Mouse (Mus musculus) megakaryocyte-erythroid progenitor cell, adult 5-6 weeks (primary cell): ENCODE data around the gene Trim9. TPM values are rescaled to one million over a fixed set of nuclear protein-coding genes. Genes with fewer than 3 reads are reported as not detected.

Experiments used
- ATAC-seq: replicated peaks from 2 replicates; pipeline ENCODE4 v1.8.0; 2016; ENCODE audit warnings: mild to moderate bottlenecking, inconsistent platforms; ENCODE audit not compliant: severe bottlenecking, poor library complexity, low FRiP score, low TSS enrichment
- total RNA-seq, 2 experiments: library from RNA; stranded (forward) in 1 of 2; stranded (reverse) in 1 of 2; fragments of 200-1000, 215-1000 nt in 1 of 2; fragments of >200 nt in 1 of 2; fragmentation: Nextera tagmentation in 1 of 2; gene quantifications; 2 replicates each; pipeline ENCODE4 v1.2.3; 2014 to 2017

Trim9 gene
- total RNA-seq, 2 experiments from 2014 or later, result not detected

- ATAC-seq, result no peak
Observed at GRCm38 (mm10) chr12:70226655-70227054, 120.8 kb downstream of the Trim9 start.

DNA sequence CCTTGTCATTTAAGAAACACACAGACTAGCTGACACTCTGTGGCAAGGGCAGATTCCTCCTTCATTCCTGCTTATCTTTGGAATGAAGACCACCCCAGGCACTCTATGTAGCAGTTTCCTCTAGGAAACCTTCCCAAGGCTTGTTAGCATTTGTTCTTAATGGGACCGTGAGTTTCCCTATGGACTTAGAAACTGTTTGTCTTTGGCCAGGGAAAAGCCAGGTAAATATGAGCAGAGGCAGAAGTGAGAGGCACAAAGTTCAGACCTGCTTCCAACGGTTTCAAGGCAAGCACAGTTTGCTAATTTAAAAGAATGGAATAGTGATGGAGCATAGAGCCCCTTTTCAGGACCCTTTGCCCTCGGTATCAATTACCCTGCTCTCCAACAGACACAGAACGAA is 124.1 kb downstream of the Trim9 start:
- ATAC-seq, result no peak

- no peak for ATAC-seq
Observed at GRCm38 (mm10) chr12:70221425-70221824, 126.0 kb downstream of the Trim9 start.

DNA sequence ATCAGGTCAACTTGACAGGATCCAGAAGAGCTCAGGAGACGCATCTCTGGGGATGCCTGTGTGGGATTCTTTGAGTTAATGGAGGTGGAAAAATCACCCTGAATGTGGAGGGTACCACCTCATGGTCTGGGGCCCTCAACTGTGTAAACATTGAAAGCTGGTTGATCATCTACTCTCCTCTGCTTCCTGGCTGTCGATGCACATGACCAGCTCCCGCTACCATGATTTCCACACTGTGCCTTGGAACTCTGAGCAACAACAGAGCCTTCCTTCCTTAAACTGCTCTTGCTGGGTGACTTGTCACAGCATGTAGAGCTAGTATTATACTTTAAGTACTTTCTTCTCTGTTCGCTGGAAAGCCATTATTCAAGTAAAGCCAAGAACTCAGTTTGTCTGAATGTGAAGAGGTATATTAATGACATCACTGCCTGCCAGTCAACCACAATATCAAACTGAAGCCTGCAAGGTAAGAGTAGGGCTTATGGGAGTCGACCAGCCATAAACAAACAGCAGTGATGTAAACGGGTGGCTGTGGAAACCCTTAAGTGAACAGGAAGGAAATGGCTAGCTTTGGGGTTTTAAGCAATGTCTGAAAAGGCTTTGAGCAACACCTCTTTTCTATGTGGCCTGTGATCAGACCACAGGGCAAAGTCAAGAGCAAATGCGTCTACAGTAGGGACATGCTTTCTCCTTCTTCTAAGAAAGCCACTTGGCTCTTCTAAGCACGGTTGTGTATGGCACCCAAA is 128.4 kb downstream of the Trim9 start:
- no peak for ATAC-seq

DNA sequence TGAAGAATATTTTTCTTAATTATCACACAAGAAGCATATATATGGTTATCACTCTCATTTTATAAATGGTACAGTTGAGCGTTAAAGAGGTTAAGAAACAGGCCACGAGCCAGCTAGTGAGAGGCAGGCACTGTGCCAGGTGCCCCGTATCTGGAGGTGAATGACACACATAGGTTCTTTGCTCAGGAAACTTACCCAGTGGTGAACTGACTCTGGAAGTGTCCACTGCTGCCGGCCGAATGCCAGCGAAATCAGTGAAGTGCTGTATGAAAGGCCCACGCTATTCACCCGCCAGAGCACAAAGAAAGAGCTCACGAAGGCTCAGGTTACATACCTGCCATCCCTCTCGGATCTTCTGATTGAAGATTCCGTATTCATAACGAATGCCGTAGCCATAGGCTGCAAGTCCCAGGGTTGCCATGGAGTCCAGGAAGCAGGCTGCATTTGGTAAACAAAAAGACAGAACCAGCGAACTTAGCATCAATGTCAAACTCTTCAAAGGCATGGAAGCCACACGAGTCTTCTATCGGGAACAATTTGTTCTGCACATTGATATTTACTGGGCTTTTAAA is 131.1 kb downstream of the Trim9 start:
- ATAC-seq, result no peak

DNA sequence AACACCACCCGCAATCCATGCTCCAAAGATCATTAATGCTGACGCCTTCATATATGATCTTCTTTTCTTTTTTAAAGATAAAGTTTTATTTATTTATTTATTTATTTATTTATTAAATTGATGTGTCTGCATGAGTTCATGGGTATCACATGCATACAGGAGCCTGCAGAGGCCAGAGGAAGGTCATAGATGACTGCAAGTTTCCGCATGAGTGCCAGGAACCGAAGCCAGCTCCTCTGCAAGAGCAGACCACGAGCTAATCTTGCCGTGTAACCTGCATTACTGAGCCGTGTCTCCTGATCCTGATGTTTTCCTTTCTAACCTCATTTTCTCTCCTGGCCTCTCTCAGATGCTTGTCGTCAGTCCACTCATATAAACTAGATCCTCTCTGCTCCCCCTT is 133.1 kb downstream of the Trim9 start:
- no peak for ATAC-seq

GRCm38 (mm10) chr12:70213601-70214000 is 133.8 kb downstream of the Trim9 start:
- no peak for ATAC-seq

- ATAC-seq, result no peak
Observed at GRCm38 (mm10) chr12:70212501-70212900, 134.9 kb downstream of the Trim9 start.

GRCm38 (mm10) chr12:70208214-70208613 is 139.2 kb downstream of the Trim9 start:
- no peak for ATAC-seq

GRCm38 (mm10) chr12:70204433-70204832 is 143.0 kb downstream of the Trim9 start:
- ATAC-seq, result no peak

DNA sequence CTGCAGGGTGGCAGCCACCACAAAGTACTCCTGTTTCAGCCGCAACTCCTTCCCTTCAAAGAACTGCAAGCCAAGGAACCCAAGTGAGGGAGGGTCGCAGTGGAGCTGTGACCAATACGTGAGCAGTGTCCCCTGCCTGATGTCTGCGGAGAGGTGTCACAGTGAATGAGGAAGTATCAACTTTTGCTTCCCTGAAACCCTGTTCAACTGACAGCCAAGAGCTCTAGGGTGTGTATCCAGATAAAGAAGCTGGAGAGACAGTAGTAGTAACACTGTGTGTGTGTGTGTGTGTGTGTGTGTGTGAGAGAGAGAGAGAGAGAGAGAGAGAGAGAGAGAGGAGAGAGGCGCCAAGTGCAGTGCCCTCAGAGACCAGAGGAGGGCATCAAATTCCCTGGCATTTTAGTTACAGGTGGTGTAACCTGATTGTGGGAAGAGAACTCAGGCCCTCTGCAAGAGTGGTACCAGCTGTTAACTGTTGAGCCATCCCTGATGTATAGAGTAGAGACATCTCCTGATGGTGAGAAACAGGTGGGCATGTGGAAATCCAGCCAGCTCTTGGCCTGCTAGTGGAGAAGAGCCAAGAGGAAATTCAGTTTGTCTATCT is 145.4 kb downstream of the Trim9 start:
- ATAC-seq, result peak; percentile 79

DNA sequence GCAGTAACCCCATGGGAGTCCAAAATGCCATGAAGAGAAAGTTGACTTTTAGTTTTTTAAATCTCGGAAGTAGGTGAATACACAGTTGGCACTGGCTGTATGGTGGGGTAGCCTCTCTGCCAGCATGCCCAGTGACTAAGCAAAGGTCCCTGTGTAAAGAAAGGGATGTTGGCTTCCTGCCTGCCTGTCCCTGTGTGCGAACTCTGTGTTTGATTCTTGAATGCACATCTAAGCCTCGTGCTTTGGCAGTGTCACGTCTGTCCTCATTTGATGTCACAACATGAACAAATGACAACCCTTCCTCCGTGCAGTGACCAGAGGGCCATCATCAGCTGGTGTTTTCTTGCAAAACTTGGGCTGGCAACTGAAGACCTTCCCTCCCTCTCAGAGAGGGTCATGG is 151.1 kb downstream of the Trim9 start:
- no peak for ATAC-seq

- ATAC-seq, result no peak
Observed at GRCm38 (mm10) chr12:70195426-70195825, 152.0 kb downstream of the Trim9 start.

Other genes with a start within 250 kb of the Trim9 start
- gene Nin, start 233.9 kb downstream of the Trim9 start, total RNA-seq (2014; fragmentation: Nextera tagmentation), result 33.1 and 50.1 TPM in 2 replicates
- gene Nin, start 233.9 kb downstream of the Trim9 start, total RNA-seq (2017), result 41.3 and 61.0 TPM in 2 replicates
- gene Abhd12b, start 193.5 kb downstream of the Trim9 start, total RNA-seq (2014; fragmentation: Nextera tagmentation), result not detected in 2 replicates
- gene Abhd12b, start 193.5 kb downstream of the Trim9 start, total RNA-seq (2017), result not detected in 2 replicates
- gene Pygl, start 116.1 kb downstream of the Trim9 start, total RNA-seq (2014; fragmentation: Nextera tagmentation), result 15.8 and 27.6 TPM in 2 replicates
- gene Pygl, start 116.1 kb downstream of the Trim9 start, total RNA-seq (2017), result 32.5 and 34.3 TPM in 2 replicates
- gene Tmx1, start 105.5 kb upstream of the Trim9 start, total RNA-seq (2014; fragmentation: Nextera tagmentation), result 46.7 and 61.9 TPM in 2 replicates
- gene Tmx1, start 105.5 kb upstream of the Trim9 start, total RNA-seq (2017), result 107 and 155 TPM in 2 replicates